Mouse (Mus musculus) neural tube, embryonic 10.5 days (tissue): ENCODE results near the gene Mgat5.

Source experiments
- DNase-seq: peaks from one replicate; pipeline ENCODE4 v3.0.0-alpha.2; 2017; ENCODE audit warnings: low spot score; ENCODE audit errors: extremely low spot score

Mgat5 gene

DNA sequence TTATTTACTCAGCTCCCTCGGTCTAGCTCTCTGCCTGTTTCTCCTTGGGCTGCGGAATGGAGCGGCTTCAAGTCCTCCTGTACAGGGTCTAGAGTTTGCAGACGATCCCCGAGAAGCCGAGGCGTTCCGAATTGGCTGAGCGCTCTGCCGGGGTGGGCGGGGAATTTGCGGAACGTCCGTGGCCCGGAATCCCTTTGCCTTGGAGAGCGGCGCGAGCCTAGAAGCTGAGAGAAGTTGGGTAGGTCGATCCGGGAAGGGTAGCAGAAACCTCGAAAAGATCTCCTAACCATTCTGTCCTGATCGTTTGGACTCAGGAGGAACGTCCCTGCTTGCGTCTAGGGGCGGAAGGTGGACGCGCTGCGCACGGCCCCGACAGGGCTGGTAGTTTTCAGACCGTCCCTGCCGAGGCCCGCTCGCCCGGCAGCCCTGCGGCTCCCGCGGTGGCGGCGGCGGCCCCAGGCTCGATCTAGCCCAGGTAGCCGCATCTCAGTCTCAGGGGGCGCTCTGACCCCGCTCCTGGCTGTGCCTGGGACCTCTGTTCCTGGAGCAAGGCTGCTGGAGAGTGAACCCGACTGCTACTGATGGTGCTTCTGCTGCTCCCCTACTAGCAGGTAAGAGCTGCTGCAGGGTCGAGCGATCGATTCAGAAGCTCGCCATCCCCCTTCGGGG, at the start of gene Mgat5:
Gene Mgat5, plus strand, starts transcription at position 199 of the 669 bp plus-strand sequence.
- peak; percentile 91 for DNase-seq

DNA sequence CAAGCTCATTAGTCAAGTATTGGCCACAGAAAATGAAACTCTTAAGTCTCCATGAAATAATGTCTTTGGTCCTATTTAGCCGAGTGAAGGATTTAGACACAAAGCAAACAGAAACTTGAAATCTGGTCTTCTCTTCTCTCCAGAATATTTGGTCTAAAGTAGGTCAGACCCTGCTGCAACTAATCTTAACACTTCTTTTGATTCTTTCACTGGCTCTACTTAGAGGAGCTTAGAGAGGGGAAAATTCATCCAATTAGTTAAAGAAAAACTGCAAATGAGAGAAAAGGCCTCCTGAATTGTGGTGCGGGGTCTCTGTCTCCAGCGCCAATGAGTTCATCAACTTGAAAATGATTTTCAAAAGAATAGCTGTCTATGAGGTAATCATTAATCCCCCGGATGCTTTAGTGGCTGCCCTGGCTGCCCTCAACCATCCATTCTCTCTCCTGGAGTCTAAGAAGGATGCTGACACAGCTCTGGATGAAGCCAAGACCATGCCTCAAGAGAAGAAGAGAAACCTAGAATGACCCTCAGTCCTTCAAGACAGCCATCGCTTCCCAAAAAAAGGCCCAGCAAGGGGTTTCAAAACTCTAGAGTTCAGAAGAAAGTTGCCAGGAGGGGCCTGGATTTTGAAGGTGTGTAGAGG, 44.6 kb upstream of the Mgat5 start:
- DNase-seq, result no peak

DNA sequence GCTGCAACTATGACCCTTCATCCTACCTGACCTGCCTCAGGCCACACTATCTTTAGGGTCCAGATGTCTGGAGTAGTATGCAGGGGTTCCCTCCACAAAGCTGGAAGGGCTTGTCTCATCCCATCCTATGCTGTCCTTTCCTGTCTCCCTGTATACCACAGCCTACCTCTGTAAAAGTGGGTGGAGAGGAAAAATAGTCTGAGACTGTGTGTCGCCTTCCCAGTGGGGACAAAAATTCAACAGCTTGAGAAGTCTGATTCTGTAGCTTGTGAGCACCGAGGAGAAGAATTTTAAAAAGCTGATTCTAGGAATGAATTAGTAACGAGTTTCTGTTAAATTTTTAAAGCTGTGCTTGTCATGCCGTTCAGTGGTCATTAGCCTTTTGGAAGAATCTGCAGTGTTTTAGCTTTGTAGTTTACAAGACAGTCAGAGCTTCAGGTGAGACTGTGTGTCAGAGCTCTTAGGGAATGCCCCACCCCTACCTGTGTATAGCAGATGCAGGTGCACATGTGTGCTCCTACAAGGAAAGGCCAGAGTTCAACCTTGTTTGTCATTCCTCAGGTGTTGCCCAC, 40.1 kb upstream of the Mgat5 start:
- no peak for DNase-seq

GRCm38 (mm10) chr1:127166521-127166920, 38.3 kb upstream of the Mgat5 start:
- no peak for DNase-seq

- no peak for DNase-seq
Measured at GRCm38 (mm10) chr1:127167586-127167985, 37.2 kb upstream of the Mgat5 start.

DNA sequence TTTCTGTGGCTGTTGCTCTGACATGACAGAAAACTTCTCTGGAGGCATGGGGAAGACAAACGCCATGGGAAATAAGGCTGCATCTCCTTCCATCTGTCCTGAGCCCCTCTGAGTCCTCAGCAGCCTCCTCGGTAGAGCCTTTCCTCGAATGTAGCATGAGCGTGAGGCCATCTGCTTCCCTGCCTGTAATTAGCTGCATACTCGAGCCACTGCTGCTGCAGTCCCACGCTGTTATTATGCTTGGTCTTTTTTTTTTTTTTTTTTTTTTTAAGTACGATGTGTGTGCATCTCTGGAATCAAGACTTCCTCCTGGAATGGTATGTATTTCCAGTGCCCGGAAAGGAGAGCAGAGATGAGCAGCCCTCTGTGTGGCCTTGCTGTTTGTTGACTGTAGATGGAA, 36.6 kb upstream of the Mgat5 start:
- DNase-seq, result no peak

DNA sequence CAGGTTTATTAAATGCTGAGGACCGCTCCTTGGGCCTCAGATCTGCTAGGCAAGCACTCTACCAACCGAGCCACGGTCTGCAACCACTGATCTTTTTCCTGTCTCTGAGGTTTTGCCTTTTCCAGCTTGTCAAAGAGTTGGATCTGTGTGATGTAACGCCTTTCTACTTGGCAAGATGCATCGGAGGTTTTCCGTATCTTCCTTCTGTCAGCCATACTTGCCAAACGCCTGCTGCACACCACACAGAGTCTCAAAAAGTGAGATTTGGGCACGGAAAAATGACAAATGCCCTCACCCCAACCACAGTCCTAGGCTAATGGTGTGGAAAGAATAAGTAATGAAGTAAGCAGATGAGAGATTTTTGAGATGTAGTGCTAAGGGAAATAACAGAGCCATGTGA, 35.3 kb upstream of the Mgat5 start:
- DNase-seq, result no peak

- DNase-seq, result no peak
Measured at GRCm38 (mm10) chr1:127171361-127171760, 33.5 kb upstream of the Mgat5 start.

DNA sequence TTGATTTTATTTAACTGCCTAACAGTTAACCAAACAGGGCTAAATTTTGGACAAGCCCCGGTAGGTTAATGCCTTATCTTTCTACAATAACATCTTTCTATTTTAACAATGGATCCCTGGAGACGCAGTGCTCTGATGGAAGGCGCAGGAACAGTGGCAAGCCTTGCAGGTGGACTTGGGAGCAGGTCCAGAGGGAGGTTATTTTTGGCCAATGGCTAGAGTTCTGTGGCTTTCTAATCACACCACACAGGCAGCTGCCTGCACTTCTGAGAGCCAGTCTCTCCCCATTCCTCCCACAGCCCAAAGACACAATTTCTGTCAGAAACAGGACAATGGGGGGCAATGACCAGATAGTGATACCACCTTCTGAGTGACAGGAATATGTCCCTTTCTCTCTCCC, 31.4 kb upstream of the Mgat5 start:
- DNase-seq, result no peak

DNA sequence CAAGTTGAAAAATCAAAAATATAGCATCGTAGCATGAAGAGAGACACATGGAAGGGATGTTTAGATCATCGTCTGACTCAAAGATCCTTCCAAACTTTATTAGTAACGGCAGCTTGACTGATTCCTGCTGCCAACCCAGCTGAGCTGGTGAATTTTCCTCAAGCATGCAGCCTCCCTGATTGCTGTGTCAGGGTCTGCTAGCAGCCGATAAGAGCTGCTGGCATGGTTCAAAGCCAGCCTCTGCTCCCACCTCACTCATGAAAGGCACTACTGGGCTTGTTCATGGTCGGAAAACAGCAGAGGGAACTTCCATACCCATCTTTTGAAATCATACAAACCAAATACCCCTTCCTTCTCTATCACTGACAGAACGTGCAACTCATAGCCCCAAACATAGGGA, 12.4 kb upstream of the Mgat5 start:
- DNase-seq, result no peak

GRCm38 (mm10) chr1:127199186-127199585, 5.6 kb upstream of the Mgat5 start:
- no peak for DNase-seq

- DNase-seq, result no peak
Measured at GRCm38 (mm10) chr1:127202360-127202759, 2.5 kb upstream of the Mgat5 start.

DNA sequence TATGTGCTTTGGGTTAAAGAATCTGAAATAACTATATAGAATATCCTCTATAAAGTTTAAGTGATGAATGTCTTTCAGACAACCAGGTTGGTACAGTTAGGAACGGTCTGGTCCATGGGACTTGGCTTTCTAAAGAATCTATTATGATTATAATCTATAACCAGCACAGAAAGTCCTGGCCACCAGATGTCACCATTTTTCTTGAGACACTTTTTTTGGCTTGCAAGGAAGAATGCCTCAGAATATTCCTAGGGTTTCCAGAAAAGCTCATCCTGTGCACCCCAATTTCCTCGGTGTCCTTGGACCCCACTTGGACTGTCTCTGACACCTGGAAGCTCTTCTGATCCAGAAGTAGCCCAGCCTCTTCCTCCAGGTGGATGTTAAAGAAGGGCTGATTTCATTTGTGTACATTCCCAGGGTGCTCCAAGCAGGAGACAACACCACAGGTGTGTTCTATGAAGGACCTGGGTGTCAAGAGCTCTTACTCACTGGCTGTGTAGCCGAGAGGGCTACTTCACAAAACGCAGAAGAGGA, 1.5 kb upstream of the Mgat5 start:
- DNase-seq, result no peak

GRCm38 (mm10) chr1:127205501-127206019, 745 bp downstream of the Mgat5 start:
- peak; percentile 58 for DNase-seq

DNA sequence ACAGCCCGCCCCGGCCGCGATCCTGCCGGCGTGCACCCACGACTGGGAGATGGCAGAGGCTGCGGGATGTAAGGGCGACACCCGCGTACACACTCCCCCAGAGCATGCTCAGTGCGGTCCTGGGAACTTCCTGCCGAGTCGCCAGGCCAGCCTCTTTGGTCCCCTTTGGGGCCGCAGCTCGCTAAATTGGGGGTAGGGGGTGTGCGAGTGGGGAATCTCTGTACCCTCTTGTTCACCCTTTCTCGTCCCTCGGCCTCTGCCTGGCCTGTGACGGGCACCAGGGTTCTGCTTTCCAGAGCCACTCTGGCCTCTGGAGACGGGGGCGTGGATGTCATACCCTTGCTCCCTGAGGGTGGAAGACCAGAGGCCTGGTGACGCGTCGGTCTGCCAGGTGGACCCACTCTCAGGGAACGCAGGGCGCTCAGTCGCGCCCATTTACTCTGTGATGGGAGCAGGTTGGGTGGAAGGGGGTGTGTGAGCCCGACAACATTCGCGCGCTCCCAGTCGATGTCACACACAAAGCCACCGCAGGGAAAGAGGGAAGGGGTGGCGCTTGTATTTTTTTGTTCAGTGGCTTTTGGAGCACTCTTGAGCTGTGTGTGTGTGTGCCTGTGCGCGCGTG, 1.3 kb downstream of the Mgat5 start:
- DNase-seq, result peak; percentile 63

DNA sequence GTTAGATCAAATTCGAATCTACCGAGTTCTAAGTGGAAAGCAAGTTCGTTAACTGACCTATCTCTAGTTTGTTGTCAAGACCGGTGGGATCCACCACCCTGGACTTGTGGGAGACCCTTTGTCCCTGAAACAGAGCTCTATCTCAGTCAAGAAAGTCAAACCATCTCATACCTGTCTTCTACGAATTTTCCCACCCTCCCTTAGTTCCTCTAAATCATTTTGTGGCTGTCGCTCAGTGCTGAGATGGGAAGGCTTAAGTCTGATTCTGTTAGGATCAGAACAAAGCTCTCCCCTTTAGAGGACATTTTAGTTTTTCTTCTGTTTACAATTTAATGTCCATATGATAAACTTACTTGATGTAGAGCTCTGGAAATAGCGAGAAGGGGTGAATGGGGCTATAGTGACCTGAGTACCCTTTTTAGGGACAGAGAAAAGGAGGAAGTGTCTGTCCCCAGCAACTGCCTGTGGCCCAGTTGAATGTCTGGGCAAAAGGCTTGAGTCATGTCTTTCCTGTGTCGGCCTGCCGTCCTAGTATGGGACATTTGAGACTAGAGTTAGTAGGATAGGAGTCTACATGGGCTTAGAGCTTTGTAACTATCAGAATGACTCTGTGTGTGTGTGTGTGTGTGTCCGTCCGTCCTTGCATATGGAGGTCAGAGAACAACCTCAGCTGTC, 2.2 kb downstream of the Mgat5 start:
- no peak for DNase-seq

DNA sequence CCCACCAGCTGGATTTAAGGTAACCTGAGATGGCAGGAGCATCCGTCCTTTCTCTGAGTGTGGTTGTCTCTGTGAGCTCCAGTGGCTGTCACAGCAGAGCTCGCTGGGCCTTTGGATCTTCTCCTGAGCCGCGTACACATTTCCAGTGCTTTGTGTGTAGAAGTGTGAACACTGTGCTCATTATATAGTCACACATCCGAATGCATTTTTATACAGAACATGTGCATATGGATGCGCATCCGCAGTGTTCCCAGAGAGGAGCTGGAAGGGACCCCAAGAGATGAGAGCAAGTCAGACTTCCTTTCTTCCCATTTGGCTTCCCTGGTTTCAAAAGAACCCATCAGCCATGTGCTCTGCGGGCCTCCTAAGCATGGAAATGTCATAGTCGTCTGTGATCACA, 3.4 kb downstream of the Mgat5 start:
- DNase-seq, result no peak

DNA sequence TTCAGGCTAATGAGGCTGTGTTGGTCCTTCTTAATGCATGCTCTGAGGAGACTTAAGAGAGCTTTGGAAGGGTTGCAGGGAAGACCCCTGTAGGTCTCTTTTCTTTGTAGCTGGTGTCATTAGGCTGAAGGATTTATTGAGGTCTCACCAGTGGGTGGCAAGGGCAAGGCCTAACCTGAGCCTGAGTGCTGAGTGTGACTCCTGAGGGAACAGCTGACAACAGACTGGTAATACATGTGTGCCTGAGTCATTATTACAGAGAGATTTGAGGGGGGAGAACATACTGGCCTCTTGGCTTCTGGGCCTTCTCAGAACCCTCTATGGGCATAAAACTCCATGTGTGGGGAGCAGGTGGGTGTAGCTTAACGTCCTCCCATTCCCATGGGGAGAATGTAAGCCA, 8.0 kb downstream of the Mgat5 start:
- DNase-seq, result no peak

- DNase-seq, result no peak
Measured at GRCm38 (mm10) chr1:127213434-127213833, 8.6 kb downstream of the Mgat5 start.

DNA sequence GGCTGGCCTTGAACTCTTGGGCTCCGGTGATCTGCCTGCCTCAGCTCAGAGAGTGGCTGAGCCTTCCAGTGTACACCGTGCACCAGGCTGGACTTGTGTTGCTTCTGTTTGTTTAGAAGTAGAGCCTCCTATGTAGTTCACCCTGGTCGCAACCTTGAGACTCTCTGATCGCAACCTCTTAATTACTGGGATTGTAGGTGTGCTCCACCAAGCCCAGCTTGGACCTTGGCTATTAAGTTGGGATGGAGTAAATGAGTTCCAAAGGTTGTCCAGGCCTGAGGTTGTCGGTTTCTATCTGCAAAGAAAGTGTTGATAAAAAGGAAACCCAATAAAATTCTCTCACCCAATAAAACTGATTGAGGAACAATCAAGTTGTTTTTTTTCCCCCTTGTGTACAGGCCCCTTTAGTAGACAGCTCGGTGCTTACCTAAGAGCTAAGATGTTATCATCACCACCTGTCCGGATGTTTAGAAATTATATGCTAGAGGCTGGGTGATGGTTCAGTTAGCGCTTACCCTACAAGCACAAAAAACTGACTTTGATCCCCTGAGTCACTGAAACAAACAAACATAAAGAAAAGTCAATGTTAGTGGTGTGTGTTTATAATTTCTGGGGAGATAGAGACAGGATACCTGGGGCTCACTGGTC, 9.9 kb downstream of the Mgat5 start:
- DNase-seq, result no peak

DNA sequence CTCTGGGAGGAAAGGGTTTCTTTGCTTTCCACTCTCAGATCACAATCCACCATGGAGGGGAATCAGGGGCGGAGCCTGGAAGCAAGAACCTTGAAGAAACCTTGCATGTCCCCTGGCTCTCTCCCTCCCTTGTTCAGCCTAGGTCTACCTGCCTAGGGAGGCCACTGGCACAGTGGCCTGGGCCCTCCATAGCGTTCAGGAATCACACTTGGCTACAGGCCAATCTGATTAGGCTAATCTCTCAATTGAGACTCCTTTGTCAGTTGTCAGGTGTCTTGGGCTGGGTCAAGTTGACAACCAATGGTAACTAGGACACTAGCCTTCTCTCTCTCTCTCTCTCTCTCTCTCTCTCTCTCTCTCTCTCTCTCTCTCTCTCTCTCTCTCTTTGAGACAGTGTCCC, 12.2 kb downstream of the Mgat5 start:
- no peak for DNase-seq
